Mouse (Mus musculus): ENCODE data around the gene Tdpoz3. TPM values are rescaled to one million over a fixed set of nuclear protein-coding genes. Genes with fewer than 3 reads are reported as not detected.

The Tdpoz3 gene
- not detected in 2 replicates for polyA plus RNA-seq (2012; rRNA removed; ENCODE audit: low replicate concordance)

DNA sequence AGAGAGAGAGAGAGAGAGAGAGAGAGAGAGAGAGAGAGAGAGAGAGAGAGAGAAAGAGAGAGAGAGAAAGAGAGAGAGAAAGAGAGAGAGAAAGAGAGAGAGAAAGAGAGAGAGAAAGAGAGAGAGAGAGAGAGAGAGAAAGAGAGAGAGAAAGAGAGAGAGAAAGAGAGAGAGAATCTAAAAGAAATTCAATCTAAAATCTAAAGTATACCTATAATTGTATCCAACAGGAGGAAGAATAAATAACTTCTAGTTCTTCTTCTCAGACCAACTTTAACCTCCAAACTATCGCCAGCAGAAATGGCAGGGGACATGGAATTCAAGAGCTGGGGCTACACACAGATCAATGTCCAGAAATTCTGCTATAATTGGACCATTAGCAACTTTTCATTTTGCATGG is at the start of gene Tdpoz3:
Gene Tdpoz3 (plus strand): TSS at position 301 of the 400 bp plus-strand sequence.

DNA sequence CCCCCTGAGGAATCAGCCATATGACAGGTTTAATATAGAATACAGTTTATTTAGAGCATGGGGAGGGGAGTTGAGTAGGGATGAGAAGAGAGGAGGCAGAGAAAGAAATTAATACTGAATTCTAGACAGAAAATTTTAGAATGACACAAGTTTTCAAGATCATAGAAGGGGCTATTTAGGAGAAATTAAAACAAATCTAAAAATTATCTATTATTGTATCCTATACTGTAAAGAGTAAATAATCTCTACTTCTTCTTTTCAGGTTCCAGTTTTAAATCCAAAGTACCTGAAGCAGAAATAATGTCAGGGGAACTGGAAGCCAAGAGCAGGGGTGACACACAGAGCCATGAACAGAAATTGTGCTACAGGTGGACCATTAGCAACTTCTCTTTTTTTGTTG is 29.7 kb upstream of the Tdpoz3 start, which contains the start of gene Tdpoz4:
Gene Tdpoz4 (plus strand): TSS at position 301 of the 400 bp plus-strand sequence.

Other genes with a start within 250 kb of the Tdpoz3 start
- not detected in 2 replicates for gene Tdpoz2, start 173.3 kb upstream of the Tdpoz3 start, polyA plus RNA-seq (2012; rRNA removed; ENCODE audit: low replicate concordance)
- gene Tdpoz1, start 149.7 kb upstream of the Tdpoz3 start, polyA plus RNA-seq (2012; rRNA removed; ENCODE audit: low replicate concordance): not detected in 2 replicates
- gene Gm37596, start 132.9 kb upstream of the Tdpoz3 start, polyA plus RNA-seq (2012; rRNA removed; ENCODE audit: low replicate concordance): not detected in 2 replicates
- not detected in 2 replicates for gene Gm5773, start 53.0 kb upstream of the Tdpoz3 start, polyA plus RNA-seq (2012; rRNA removed; ENCODE audit: low replicate concordance)
- gene Tdpoz4, start 29.6 kb upstream of the Tdpoz3 start, polyA plus RNA-seq (2012; rRNA removed; ENCODE audit: low replicate concordance): not detected in 2 replicates
- not detected in 2 replicates for gene Gm9117, start 117.5 kb downstream of the Tdpoz3 start, polyA plus RNA-seq (2012; rRNA removed; ENCODE audit: low replicate concordance)
- not detected in 2 replicates for gene Tdpoz5, start 135.3 kb downstream of the Tdpoz3 start, polyA plus RNA-seq (2012; rRNA removed; ENCODE audit: low replicate concordance)
- gene Gm9125, start 228.9 kb downstream of the Tdpoz3 start, polyA plus RNA-seq (2012; rRNA removed; ENCODE audit: low replicate concordance): not detected in 2 replicates
- not detected in 2 replicates for gene Gm10697, start 246.6 kb downstream of the Tdpoz3 start, polyA plus RNA-seq (2012; rRNA removed; ENCODE audit: low replicate concordance)

All from mammary gland, adult 2 months (tissue).